Mouse (Mus musculus) liver, adult 2 months (tissue): ENCODE measurements around the gene Iqgap2. TPM values are rescaled to one million over a fixed set of nuclear protein-coding genes. Genes with fewer than 3 reads are reported as not detected.

Source experiments
- DNase-seq: peaks from one replicate; pipeline ENCODE4 v3.0.0-alpha.2; 2011; ENCODE audit warnings: low read depth, low spot score; ENCODE audit errors: extremely low read depth
- H3K27ac ChIP-seq: fragments of 200-500 bp; replicated peaks from 2 replicates; pipeline ENCODE4 v1.5.1; 2012; ENCODE audit warnings: low read depth, mild to moderate bottlenecking, control low read depth, inconsistent platforms, low read length; ENCODE audit not compliant: insufficient read depth
- H3K27me3 ChIP-seq: fragments of 200-500 bp; 2 replicates; pipeline ENCODE4 v1.6.1; 2012; ENCODE audit warnings: mild to moderate bottlenecking, moderate library complexity, low read length, inconsistent platforms; ENCODE audit not compliant: control insufficient read depth, insufficient read depth
- H3K36me3 ChIP-seq: fragments of 200-500 bp; 2 replicates; pipeline ENCODE4 v1.6.1; 2012; ENCODE audit warnings: low read length, inconsistent platforms; ENCODE audit not compliant: control insufficient read depth, insufficient read depth
- H3K4me1 ChIP-seq: fragments of 200-500 bp; 2 replicates; pipeline ENCODE4 v1.6.1; 2011; ENCODE audit warnings: low read length; ENCODE audit not compliant: control insufficient read depth, insufficient read depth
- H3K4me3 ChIP-seq: fragments of 200-500 bp; 2 replicates; pipeline ENCODE4 v1.5.1; 2011; ENCODE audit warnings: low read depth, mild to moderate bottlenecking, control low read depth, low read length, moderate library complexity; ENCODE audit not compliant: insufficient read depth
- H3K79me2 ChIP-seq: fragments of 200-500 bp; 2 replicates; pipeline ENCODE4 v1.6.1; 2012; ENCODE audit warnings: inconsistent platforms, mild to moderate bottlenecking, low read length, moderate library complexity; ENCODE audit not compliant: control insufficient read depth, insufficient read depth
- H3K9ac ChIP-seq: fragments of 200-500 bp; 2 replicates; pipeline ENCODE4 v1.6.1; 2012; ENCODE audit warnings: low read depth, mild to moderate bottlenecking, control low read depth, inconsistent platforms, low read length
- CTCF ChIP-seq: fragments of 200-500 bp; IDR thresholded peaks from 2 replicates; pipeline ENCODE4 v1.5.1; 2011; ENCODE audit warnings: low read depth, low read length, control low read depth
- POLR2A ChIP-seq: fragments of 200-500 bp; IDR thresholded peaks from 2 replicates; pipeline ENCODE4 v1.6.1; 2011; ENCODE audit warnings: low read length, control low read depth; ENCODE audit not compliant: insufficient read depth; ENCODE audit errors: extremely low read depth
- WGBS: fragments of 180-500 bp; shearing (Covaris S2); methylation state at CpG from one replicate; pipeline ENCODE4 v1.1.7; 2018; 5-methylcytosine and 5-hydroxymethylcytosine counted together
- polyA plus RNA-seq: library from polyadenylated mRNA; depleted of rRNA; stranded (reverse); fragments of >200 nt; gene quantifications from 2 replicates; pipeline ENCODE4 v1.2.3, GENCODE M21; 2012
- total RNA-seq: library from RNA; depleted of rRNA; stranded (reverse); fragments of >200 nt; gene quantifications from 2 replicates; pipeline ENCODE4 v1.2.3, GENCODE M21; 2014

Iqgap2 gene
- total and polyA plus RNA-seq, 2 experiments: 21.4 to 189 TPM

- Histone ChIP-seq H3K4me1 (peaks cover 34% of the 10 kb centered on the region), H3K4me3 (no peak overlapping the region), H3K36me3 (no peaks in the 10 kb centered on the region), H3K27me3 (no peaks in the 10 kb centered on the region), H3K79me2 (peaks cover 26% of the 10 kb centered on the region; the same call in 1 of the 2 replicates), H3K9ac (no peak overlapping the region), H3K27ac (no peak overlapping the region)
- no peak for DNase-seq
- 85% methylated on average over 10 of the region's 10 CpGs for WGBS
- TF ChIP-seq POLR2A (no peak), CTCF (no peak)
Measured at GRCm38 (mm10) chr13:95612243-95612642, 279.5 kb downstream of the Iqgap2 start.

GRCm38 (mm10) chr13:95611752-95612151, 280.0 kb downstream of the Iqgap2 start:
- H3K4me3 ChIP-seq: no peak overlapping the region
- no peak for DNase-seq
- H3K27me3 ChIP-seq: no peaks in the 10 kb centered on the region
- H3K79me2 ChIP-seq: peaks cover 29% of the 10 kb centered on the region; the same call in 1 of the 2 replicates
- no peaks in the 10 kb centered on the region for H3K36me3 ChIP-seq
- H3K9ac ChIP-seq: no peak overlapping the region
- TF ChIP-seq CTCF: no peak
- TF ChIP-seq POLR2A: no peak
- H3K4me1 ChIP-seq: peaks cover 30% of the 10 kb centered on the region
- H3K27ac ChIP-seq: no peak overlapping the region
- 90% methylated on average over 4 of the region's 4 CpGs for WGBS

- peak; percentile 67 for DNase-seq
- H3K4me1 ChIP-seq: peaks cover 30% of the 10 kb centered on the region
- H3K9ac ChIP-seq: no peak overlapping the region
- H3K4me3 ChIP-seq: no peak overlapping the region
- no peaks in the 10 kb centered on the region for H3K36me3 ChIP-seq
- 68% methylated on average over 16 of the region's 16 CpGs for WGBS
- no peaks in the 10 kb centered on the region for H3K27me3 ChIP-seq
- no peak overlapping the region for H3K27ac ChIP-seq
- H3K79me2 ChIP-seq: peaks cover 29% of the 10 kb centered on the region; the same call in 1 of the 2 replicates
- no peak for TF ChIP-seq POLR2A
- TF ChIP-seq CTCF: no peak
Measured at GRCm38 (mm10) chr13:95610786-95611562, 280.7 kb downstream of the Iqgap2 start.

- no peaks in the 10 kb centered on the region for H3K27me3 ChIP-seq
- H3K36me3 ChIP-seq: no peaks in the 10 kb centered on the region
- peak overlapping the region; percentile 78 for H3K27ac ChIP-seq
- H3K9ac ChIP-seq: no peak overlapping the region
- peak; percentile 96 for DNase-seq
- H3K79me2 ChIP-seq: peaks cover 26% of the 10 kb centered on the region; the same call in 1 of the 2 replicates
- 20% methylated on average over 2 of the region's 2 CpGs for WGBS
- TF ChIP-seq POLR2A: no peak
- no peak for TF ChIP-seq CTCF
- peaks cover 20% of the 10 kb centered on the region for H3K4me1 ChIP-seq
- no peak overlapping the region for H3K4me3 ChIP-seq
Measured at GRCm38 (mm10) chr13:95609088-95609420, 282.7 kb downstream of the Iqgap2 start.

GRCm38 (mm10) chr13:95608416-95609087, 283.2 kb downstream of the Iqgap2 start:
- Histone ChIP-seq H3K27ac (peak overlapping the region; percentile 62), H3K9ac (no peak overlapping the region), H3K27me3 (no peaks in the 10 kb centered on the region), H3K4me3 (no peak overlapping the region), H3K4me1 (peaks cover 20% of the 10 kb centered on the region), H3K36me3 (peaks cover 3% of the 10 kb centered on the region; the same call in 1 of the 2 replicates), H3K79me2 (peaks cover 26% of the 10 kb centered on the region; the same call in 1 of the 2 replicates)
- DNase-seq: peak; percentile 40
- no peak for TF ChIP-seq POLR2A
- no peak for TF ChIP-seq CTCF
- WGBS: 39% methylated on average over 6 of the region's 6 CpGs

GRCm38 (mm10) chr13:95607019-95607418, 284.7 kb downstream of the Iqgap2 start:
- Histone ChIP-seq H3K27me3 (no peaks in the 10 kb centered on the region), H3K4me3 (no peak overlapping the region), H3K36me3 (peaks cover 8% of the 10 kb centered on the region; the same call in 1 of the 2 replicates), H3K4me1 (peaks cover 20% of the 10 kb centered on the region), H3K27ac (no peak overlapping the region), H3K9ac (no peak overlapping the region), H3K79me2 (peaks cover 18% of the 10 kb centered on the region; the same call in 1 of the 2 replicates)
- DNase-seq: no peak
- TF ChIP-seq CTCF: no peak
- no peak for TF ChIP-seq POLR2A
- WGBS: 94% methylated on average over 8 of the region's 8 CpGs
